Mouse (Mus musculus) kidney, postnatal 0 days (tissue): ENCODE data around the gene Borcs6. TPM values are rescaled to one million over a fixed set of nuclear protein-coding genes. Genes with fewer than 3 reads are reported as not detected.
A peak's percentile ranks its signal among the peaks of the same experiment; 100 is the strongest.

Experiments used
- ATAC-seq: fragments of 200-750 bp; cut with Nextera tagmentation; replicated peaks from 2 replicates; pipeline ENCODE4 v1.8.0; 2017; ENCODE audit warnings: low read depth, moderate number of reproducible peaks, moderate TSS enrichment, moderate library complexity; ENCODE audit not compliant: low FRiP score
- DNase-seq: peaks from one replicate; pipeline ENCODE4 v3.0.0-alpha.2; 2016; ENCODE audit warnings: low spot score
- H3K27ac ChIP-seq: fragments of 300-500 bp; sonication (generic); 2 replicates; pipeline ENCODE4 v1.5.1; 2014; ENCODE audit warnings: mild to moderate bottlenecking
- H3K27me3 ChIP-seq: fragments of 300-500 bp; sonication (generic); 2 replicates; pipeline ENCODE4 v1.6.1; 2014; ENCODE audit warnings: low read length, mixed read lengths; ENCODE audit not compliant: insufficient read depth
- H3K36me3 ChIP-seq: fragments of 300-500 bp; sonication (generic); 2 replicates; pipeline ENCODE4 v1.6.1; 2014; ENCODE audit warnings: low read length, mixed read lengths; ENCODE audit not compliant: insufficient read depth
- H3K4me1 ChIP-seq: fragments of 300-500 bp; sonication (generic); replicated peaks from 2 replicates; pipeline ENCODE4 v1.6.1; 2014; ENCODE audit warnings: antibody characterized with exemption, low read length, mixed read lengths; ENCODE audit not compliant: insufficient read depth
- H3K4me2 ChIP-seq: fragments of 300-500 bp; sonication (generic); 2 replicates; pipeline ENCODE4 v1.6.1; 2014; ENCODE audit warnings: mild to moderate bottlenecking, low read length, moderate library complexity, mixed read lengths
- H3K4me3 ChIP-seq: fragments of 300-500 bp; sonication (generic); replicated peaks from 2 replicates; pipeline ENCODE4 v1.5.1; 2014; ENCODE audit warnings: low read depth, low read length
- H3K9ac ChIP-seq: fragments of 300-500 bp; sonication (generic); 2 replicates; pipeline ENCODE4 v1.6.1; 2014; ENCODE audit warnings: low read depth, low read length
- H3K9me3 ChIP-seq: fragments of 300-500 bp; sonication (generic); replicated peaks from 2 replicates; pipeline ENCODE4 v1.6.1; 2016; ENCODE audit warnings: low read length, inconsistent platforms, mixed read lengths
- CTCF ChIP-seq: IDR thresholded peaks from 2 replicates; pipeline ENCODE4 v1.5.1; 2016; ENCODE audit warnings: antibody characterized with exemption, low read depth, mild to moderate bottlenecking, moderate library complexity
- WGBS: fragments of 180-500 bp; shearing (Covaris S2); extraction: QIAGEN DNeasy Blood & Tissue Kit; methylation state at CpG from one replicate; pipeline ENCODE4 v1.1.7; 2014; 5-methylcytosine and 5-hydroxymethylcytosine counted together
- polyA plus RNA-seq: library from polyadenylated mRNA; unstranded; fragments of >200 nt; fragmentation: Nextera tagmentation; extraction: Ambion mirVana; gene quantifications from 2 replicates; pipeline ENCODE4 v1.2.1, GENCODE M21; 2015

Gene Borcs6
- polyA plus RNA-seq, 1 experiment from 2014 or later, result 13.3 TPM

- WGBS, result under 1% methylated on average over 59 of the region's 67 CpGs
- H3K9ac ChIP-seq, result peak within 1 kb of the TSS; percentile 100
- peak; percentile 76 for ATAC-seq
- peak within 1 kb of the TSS; percentile 100 for H3K4me3 ChIP-seq
- H3K27me3 ChIP-seq, result no peaks in the 10 kb centered on the region
- peak; percentile 88 for DNase-seq
- H3K9me3 ChIP-seq, result no peaks in the 10 kb centered on the region
- H3K36me3 ChIP-seq, result peaks cover 15% of the 10 kb centered on the region; the same call in 1 of the 2 replicates
- H3K4me1 ChIP-seq, result peaks cover 12% of the 10 kb centered on the region
- H3K4me2 ChIP-seq, result peak within 1 kb of the TSS; percentile 95
- H3K27ac ChIP-seq, result peak within 1 kb of the TSS; percentile 98
- no peak for TF ChIP-seq CTCF
Measured at GRCm38 (mm10) chr11:69088103-69088855, 28.8 kb downstream of the Borcs6 start, which contains the start of gene Vamp2. Vamp2 (plus strand) TSS chr11:69088490.

GRCm38 (mm10) chr11:69088856-69089615, 29.5 kb downstream of the Borcs6 start:
- 11% methylated on average over 25 of the region's 25 CpGs for WGBS
- ATAC-seq, result peak; percentile 6; the same call in 1 of the 2 replicates
- no peaks in the 10 kb centered on the region for H3K9me3 ChIP-seq
- TF ChIP-seq CTCF, result no peak
- peaks cover 15% of the 10 kb centered on the region; the same call in 1 of the 2 replicates for H3K36me3 ChIP-seq
- DNase-seq, result peak; percentile 44
- H3K4me2 ChIP-seq, result peak overlapping the region; percentile 95
- peak overlapping the region; percentile 100 for H3K4me3 ChIP-seq
- H3K27ac ChIP-seq, result peak overlapping the region; percentile 98
- peaks cover 12% of the 10 kb centered on the region for H3K4me1 ChIP-seq
- H3K27me3 ChIP-seq, result no peaks in the 10 kb centered on the region
- H3K9ac ChIP-seq, result peak overlapping the region; percentile 100

GRCm38 (mm10) chr11:69089616-69090290, 30.2 kb downstream of the Borcs6 start:
- peak overlapping the region; percentile 98 for H3K27ac ChIP-seq
- no peaks in the 10 kb centered on the region for H3K27me3 ChIP-seq
- no peaks in the 10 kb centered on the region for H3K9me3 ChIP-seq
- H3K4me2 ChIP-seq, result peak overlapping the region; percentile 95
- peaks cover 12% of the 10 kb centered on the region for H3K4me1 ChIP-seq
- ATAC-seq (no peak), DNase-seq (no peak)
- H3K4me3 ChIP-seq, result peak overlapping the region; percentile 100
- no peak for TF ChIP-seq CTCF
- peak overlapping the region; percentile 100 for H3K9ac ChIP-seq
- WGBS, result 75% methylated on average over 12 of the region's 12 CpGs
- peaks cover 15% of the 10 kb centered on the region; the same call in 1 of the 2 replicates for H3K36me3 ChIP-seq

- Histone ChIP-seq H3K9me3 (no peaks in the 10 kb centered on the region), H3K4me1 (peaks cover 12% of the 10 kb centered on the region), H3K4me2 (peak overlapping the region; percentile 95; the same call in 1 of the 2 replicates), H3K27me3 (no peaks in the 10 kb centered on the region), H3K27ac (0 out of 2 replicates have a peak overlapping the region, but pooled peaks have one; percentile 19), H3K4me3 (no peak overlapping the region), H3K9ac (peak overlapping the region; percentile 100), H3K36me3 (peaks cover 15% of the 10 kb centered on the region; the same call in 1 of the 2 replicates)
- no peak for DNase-seq
- ATAC-seq, result no peak
- TF ChIP-seq CTCF, result no peak
- WGBS, result 49% methylated on average over 6 of the region's 6 CpGs
Measured at GRCm38 (mm10) chr11:69090367-69090766, 30.9 kb downstream of the Borcs6 start.

- DNase-seq (no peak), ATAC-seq (no peak)
- peaks cover 12% of the 10 kb centered on the region for H3K4me1 ChIP-seq
- no peak overlapping the region for H3K9ac ChIP-seq
- H3K36me3 ChIP-seq, result peaks cover 15% of the 10 kb centered on the region; the same call in 1 of the 2 replicates
- WGBS, result 59% methylated on average over 7 of the region's 7 CpGs
- no peak for TF ChIP-seq CTCF
- no peak overlapping the region for H3K4me2 ChIP-seq
- no peak overlapping the region for H3K4me3 ChIP-seq
- no peaks in the 10 kb centered on the region for H3K27me3 ChIP-seq
- no peaks in the 10 kb centered on the region for H3K9me3 ChIP-seq
- H3K27ac ChIP-seq, result peak overlapping the region; percentile 72
Measured at GRCm38 (mm10) chr11:69091566-69092385, 32.3 kb downstream of the Borcs6 start.
